Mouse (Mus musculus) adrenal gland, adult 8-10 months (tissue): ENCODE data around the gene Siva1. TPM values are rescaled to one million over a fixed set of nuclear protein-coding genes. Genes with fewer than 3 reads are reported as not detected.
A peak's percentile ranks its signal among the peaks of the same experiment; 100 is the strongest.

Experiments used
- DNase-seq: peaks from one replicate; pipeline ENCODE4 v3.0.0; 2022
- total RNA-seq, 4 experiments: library from RNA; stranded (reverse); gene quantifications; 2 replicates each; pipeline ENCODE4 v1.2.4; 2022

Siva1 gene
- total RNA-seq, 4 experiments from 2014 or later, result 37.0 to 73.9 (median 51.5) TPM

GRCm38 (mm10) chr12:112625700-112626099 lies 18.8 kb upstream of the Siva1 start:
- DNase-seq, result no peak

GRCm38 (mm10) chr12:112626455-112626854 lies 18.0 kb upstream of the Siva1 start:
- no peak for DNase-seq

GRCm38 (mm10) chr12:112627097-112627881 lies 17.2 kb upstream of the Siva1 start:
- DNase-seq, result no peak

GRCm38 (mm10) chr12:112628197-112628596 lies 16.3 kb upstream of the Siva1 start:
- DNase-seq, result no peak

- DNase-seq, result peak; percentile 87
Observed at GRCm38 (mm10) chr12:112628928-112629721, 15.4 kb upstream of the Siva1 start.

- no peak for DNase-seq
Observed at GRCm38 (mm10) chr12:112630029-112630428, 14.4 kb upstream of the Siva1 start.

GRCm38 (mm10) chr12:112630796-112631195 lies 13.7 kb upstream of the Siva1 start:
- no peak for DNase-seq

- DNase-seq, result no peak
Observed at GRCm38 (mm10) chr12:112631472-112631871, 13.0 kb upstream of the Siva1 start.

GRCm38 (mm10) chr12:112632084-112632777 lies 12.2 kb upstream of the Siva1 start:
- no peak for DNase-seq

- DNase-seq, result no peak
Observed at GRCm38 (mm10) chr12:112632907-112633306, 11.6 kb upstream of the Siva1 start.

GRCm38 (mm10) chr12:112633686-112634085 lies 10.8 kb upstream of the Siva1 start:
- no peak for DNase-seq

GRCm38 (mm10) chr12:112639526-112639925 lies 5.0 kb upstream of the Siva1 start:
- no peak for DNase-seq

GRCm38 (mm10) chr12:112643126-112643525 lies 1.4 kb upstream of the Siva1 start:
- no peak for DNase-seq

- DNase-seq, result no peak
Observed at GRCm38 (mm10) chr12:112644855-112645506, 502 bp downstream of the Siva1 start.

- DNase-seq, result no peak
Observed at GRCm38 (mm10) chr12:112646139-112646538, 1.7 kb downstream of the Siva1 start.

- no peak for DNase-seq
Observed at GRCm38 (mm10) chr12:112648081-112648480, 3.6 kb downstream of the Siva1 start.

GRCm38 (mm10) chr12:112651778-112652439 lies 7.4 kb downstream of the Siva1 start:
- DNase-seq, result no peak

- peak; percentile 81 for DNase-seq
Observed at GRCm38 (mm10) chr12:112653157-112653824, 8.8 kb downstream of the Siva1 start.

GRCm38 (mm10) chr12:112654076-112654475 lies 9.6 kb downstream of the Siva1 start:
- no peak for DNase-seq

GRCm38 (mm10) chr12:112658619-112659018 lies 14.1 kb downstream of the Siva1 start:
- peak; percentile 72 for DNase-seq

GRCm38 (mm10) chr12:112659109-112659508 lies 14.6 kb downstream of the Siva1 start:
- no peak for DNase-seq
